In the genomic region with DNA sequence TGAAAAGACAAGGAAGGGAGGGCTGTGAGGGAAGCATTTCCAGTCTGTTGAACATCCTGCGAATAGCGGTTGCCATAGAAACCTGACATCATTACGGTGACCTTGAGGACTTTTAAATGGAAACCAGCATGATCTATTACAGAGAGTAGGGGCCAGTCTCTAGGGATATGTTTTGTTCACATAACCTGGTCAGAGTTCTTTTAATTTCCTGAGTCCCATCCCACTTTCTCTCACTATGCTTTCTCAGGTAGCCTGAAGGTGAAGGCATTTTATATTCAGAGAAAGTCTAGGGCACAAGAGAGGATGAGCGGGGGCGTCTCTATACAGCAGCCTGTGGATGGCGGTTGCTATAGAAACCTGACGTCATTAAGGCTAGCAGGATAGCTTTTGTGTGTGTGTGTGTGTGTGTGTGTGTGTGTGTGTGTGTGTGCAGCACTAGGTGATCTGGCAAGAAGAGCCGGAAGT, we compare ENCODE assay signal across 8 mouse cellular contexts. TPM values are rescaled to one million over a fixed set of nuclear protein-coding genes. Genes with fewer than 3 reads are reported as not detected.
DNase-seq lines count a peak whose midpoint lies in the region; ATAC-seq and TF ChIP-seq lines count a peak whose summit lies in the region.

No protein-coding gene starts in this region.

- no peak for ATAC-seq in liver, postnatal 0 days

- no peak for TF ChIP-seq CTCF in liver, postnatal 0 days (IDR thresholded peaks at IDR 0.05; ENCODE audit: low read depth)

- 45% methylated on average over 8 of the region's 8 CpGs for WGBS in liver, postnatal 0 days (ENCODE audit: insufficient replicate concordance)

- H3K36me3 ChIP-seq in liver, postnatal 0 days (replicated peaks; ENCODE audit: insufficient read depth, low read length), result no peaks in the 10 kb centered on the region

- H3K4me1 ChIP-seq in liver, postnatal 0 days (ENCODE audit: insufficient read depth), result no peaks in the 10 kb centered on the region

- no peak overlapping the region for H3K27ac ChIP-seq in liver, postnatal 0 days (ENCODE audit: low read depth)

- H3K4me2 ChIP-seq in liver, postnatal 0 days (ENCODE audit: low read depth, low read length), result no peak overlapping the region

- no peak overlapping the region for H3K4me3 ChIP-seq in liver, postnatal 0 days (ENCODE audit: low read depth, low read length)

- no peak for TF ChIP-seq EP300 in liver, postnatal 0 days (IDR thresholded peaks at IDR 0.05; ENCODE audit: low read depth)

- no peaks in the 10 kb centered on the region for H3K27me3 ChIP-seq in liver, postnatal 0 days (ENCODE audit: insufficient read depth, low read length)

- no peaks in the 10 kb centered on the region for H3K9me3 ChIP-seq in liver, postnatal 0 days (ENCODE audit: low read length)

- DNase-seq in CD4-positive helper T cell, adult 2 months (ENCODE audit: low read depth, low spot score), result peak; percentile 2
- peak; percentile 78 for DNase-seq in R1 (ENCODE audit: low read depth, low spot score)
- peak; percentile 65 for DNase-seq in forelimb bud, embryonic 11.5 days (ENCODE audit: low read depth, low spot score)
- DNase-seq in left cerebral cortex, postnatal 36 days (ENCODE audit: low spot score in 2 of 2), result peak; percentile 30 to 34
- DNase-seq in right cerebral cortex, adult 2 months (ENCODE audit: low spot score in 2 of 2), result peak; percentile 60 to 75
- no peak for DNase-seq in heart, postnatal 10 days
- no peak for DNase-seq in adrenal gland, postnatal 25 days
- DNase-seq in liver, postnatal 0 days, result no peak

- intact Hi-C loops in left cerebral cortex, postnatal 36 days (cut with DNase I), result no loop called here
- intact Hi-C loops in heart, postnatal 10 days (cut with DNase I), result no loop called here

- no peak overlapping the region for H3K9ac ChIP-seq in liver, postnatal 0 days (replicated peaks)

RNA-seq across cellular contexts. Expression of a gene that starts 20.8 kb away (rescaled TPM):
- total RNA-seq in left cerebral cortex, postnatal 36 days (2021), result 100 to 1,000 TPM; 298 to 309 TPM
- 10 to 100 TPM; 84.6 to 84.9 TPM for total RNA-seq in heart, postnatal 10 days (2021)
- 128 and 147 TPM in 2 replicates for total RNA-seq in adrenal gland, postnatal 25 days (2021)
- 179 and 196 TPM in 2 replicates for polyA plus RNA-seq in liver, postnatal 0 days (2015; fragmentation: Nextera tagmentation; extraction: Ambion mirVana)

RNA-seq across cellular contexts. Expression of a gene that starts 46.0 kb away (rescaled TPM):
- total RNA-seq in left cerebral cortex, postnatal 36 days (2021), result 100 to 1,000 TPM; 112 to 117 TPM
- total RNA-seq in heart, postnatal 10 days (2021), result 100 to 1,000 TPM in 1 of 2 experiments, 10 to 100 TPM in 1; 99.6 to 103 TPM
- total RNA-seq in adrenal gland, postnatal 25 days (2021), result 363 and 423 TPM in 2 replicates
- polyA plus RNA-seq in liver, postnatal 0 days (2015; fragmentation: Nextera tagmentation; extraction: Ambion mirVana), result 220 and 246 TPM in 2 replicates

Comparison
In these comparisons a context has a peak if more than half of its experiments do, and no peak if none do; other contexts are left out.
1. DNase-seq: peak in CD4-positive helper T cell, adult 2 months (single experiment), R1 (single experiment), forelimb bud, embryonic 11.5 days (single experiment), left cerebral cortex, postnatal 36 days (2 of 2) and right cerebral cortex, adult 2 months (2 of 2); none in heart, postnatal 10 days (0 of 2), adrenal gland, postnatal 25 days (single experiment) and liver, postnatal 0 days (single experiment).